Comparison of ENCODE assay signal across 8 mouse cellular contexts in the genomic region with DNA sequence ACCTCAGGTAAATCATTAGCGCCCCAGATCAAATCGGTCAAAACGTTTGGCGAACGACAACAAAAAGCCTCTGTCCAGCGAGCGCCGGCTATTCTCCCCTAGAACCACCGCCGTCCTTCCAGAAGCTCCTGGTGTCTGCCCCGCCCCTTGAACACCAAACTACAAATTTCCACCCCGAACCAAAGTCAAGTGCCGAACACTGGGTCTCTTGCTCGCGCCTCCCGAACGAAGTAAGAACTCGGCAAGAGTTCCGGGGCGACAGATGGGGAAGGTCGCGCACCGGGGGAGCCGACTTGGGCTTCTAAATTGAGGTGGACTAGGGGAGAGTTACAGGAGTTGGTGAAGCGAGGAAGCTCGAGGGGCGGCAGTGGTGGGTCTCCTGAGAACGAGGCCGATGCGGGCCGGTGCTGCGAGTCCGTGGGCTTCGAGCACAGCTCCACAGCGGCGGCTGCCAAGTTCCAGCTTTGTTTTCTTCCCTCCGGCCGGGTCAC. TPM values are rescaled to one million over a fixed set of nuclear protein-coding genes. Genes with fewer than 3 reads are reported as not detected.
DNase-seq lines count a peak whose midpoint lies in the region; ATAC-seq lines count a peak whose summit lies in the region.

A gene (plus strand): TSS at position 174 of the 491 bp plus-strand sequence.

- peak within 1 kb of the TSS; percentile 91 for H3K4me3 ChIP-seq in brown adipose tissue, adult 24 weeks (ENCODE audit: insufficient read depth, low read depth, low read length)
- peak within 1 kb of the TSS; percentile 72 for H3K4me3 ChIP-seq in midbrain, embryonic 11.5 days (ENCODE audit: low read depth, low read length)

- intact Hi-C loops in left cerebral cortex, postnatal 4 days (cut with DNase I), result loop anchor here (10.0 kb wide), 1 partner anchor 224 kb away; no protein-coding TSS in a partner anchor

- DNase-seq in retina, adult 2 months (ENCODE audit: low read depth, low spot score), result peak; percentile 8
- no peak for DNase-seq in retina, embryonic 14.5 days (ENCODE audit: low spot score)
- DNase-seq in gastrocnemius, postnatal 10 days, result no peak
- peak; percentile 73 for DNase-seq in induced T-regulatory cell, adult 2 months (ENCODE audit: low read depth)
- no peak for DNase-seq in left cerebral cortex, postnatal 4 days
- DNase-seq in midbrain, embryonic 11.5 days (ENCODE audit: low spot score, missing footprints), result no peak
- DNase-seq in retina, postnatal 1 day, result no peak

- H3K27me3 ChIP-seq in midbrain, embryonic 11.5 days (ENCODE audit: control insufficient read depth, insufficient read depth, low read length), result no peaks in the 10 kb centered on the region

- peaks cover 4% of the 10 kb centered on the region; the same call in 1 of the 2 replicates for H3K4me1 ChIP-seq in brown adipose tissue, adult 24 weeks (ENCODE audit: control insufficient read depth, insufficient read depth, insufficient read length, low read length)
- H3K4me1 ChIP-seq in midbrain, embryonic 11.5 days (ENCODE audit: control insufficient read depth, insufficient read depth, low read length), result peaks cover 20% of the 10 kb centered on the region

- peak within 1 kb of the TSS; percentile 84 for H3K9ac ChIP-seq in midbrain, embryonic 11.5 days (ENCODE audit: low read length)

- H3K4me2 ChIP-seq in midbrain, embryonic 11.5 days, result peak within 1 kb of the TSS; percentile 82

- H3K36me3 ChIP-seq in midbrain, embryonic 11.5 days (ENCODE audit: control insufficient read depth, insufficient read depth, low read length), result peaks cover 6% of the 10 kb centered on the region

- ATAC-seq in midbrain, embryonic 11.5 days (ENCODE audit: low FRiP score), result no peak; the same call in 1 of the 2 replicates

- WGBS in midbrain, embryonic 11.5 days, result under 1% methylated on average over 38 of the region's 38 CpGs

- H3K9me3 ChIP-seq in midbrain, embryonic 11.5 days (ENCODE audit: control insufficient read depth, low read length), result no peaks in the 10 kb centered on the region

- H3K27ac ChIP-seq in brown adipose tissue, adult 24 weeks (replicated peaks; ENCODE audit: low read depth, low read length), result peak within 1 kb of the TSS; percentile 80
- H3K27ac ChIP-seq in midbrain, embryonic 11.5 days (ENCODE audit: low read depth, low read length), result peak within 1 kb of the TSS; percentile 64; the same call in 1 of the 2 replicates

RNA-seq across cellular contexts. Expression of the gene that starts here (rescaled TPM):
- 12.8 and 16.4 TPM in 2 replicates for polyA plus RNA-seq in brown adipose tissue, adult 24 weeks (2012; ENCODE audit: insufficient read depth, insufficient read length, missing spikeins)
- total RNA-seq in gastrocnemius, postnatal 10 days (2021), result 10 to 100 TPM; 10.5 to 16.2 TPM
- total RNA-seq in left cerebral cortex, postnatal 4 days (2021), result 10 to 100 TPM; 32.3 to 34.5 TPM
- polyA plus RNA-seq in midbrain, embryonic 11.5 days (2014; fragmentation: Nextera tagmentation; extraction: Ambion mirVana), result 67.8 and 69.3 TPM in 2 replicates

Comparison
In these comparisons a context has a peak if more than half of its experiments do, and no peak if none do; other contexts are left out.
1. DNase-seq: peak in retina, adult 2 months (single experiment) and induced T-regulatory cell, adult 2 months (single experiment); none in retina, embryonic 14.5 days (single experiment), gastrocnemius, postnatal 10 days (single experiment), left cerebral cortex, postnatal 4 days (single experiment), midbrain, embryonic 11.5 days (single experiment) and retina, postnatal 1 day (single experiment).